Mouse (Mus musculus) retina, postnatal 7 days (tissue): ENCODE results near the gene Cnpy3.
A peak's percentile ranks its signal among the peaks of the same experiment; 100 is the strongest.

ENCODE experiments used
- DNase-seq: peaks from one replicate; pipeline ENCODE4 v3.0.0-alpha.2; 2012; ENCODE audit warnings: low read depth, low spot score

The Cnpy3 gene

GRCm38 (mm10) chr17:46714756-46715481 is 37.1 kb downstream of the Cnpy3 start:
- DNase-seq: no peak

- DNase-seq: no peak
Measured at GRCm38 (mm10) chr17:46713849-46714248, 38.2 kb downstream of the Cnpy3 start.

- no peak for DNase-seq
Measured at GRCm38 (mm10) chr17:46712442-46712841, 39.6 kb downstream of the Cnpy3 start.

GRCm38 (mm10) chr17:46711612-46712271 is 40.3 kb downstream of the Cnpy3 start:
- DNase-seq: no peak

- peak; percentile 91 for DNase-seq
Measured at GRCm38 (mm10) chr17:46710959-46711597, 40.9 kb downstream of the Cnpy3 start, which contains the start of gene Pex6. Gene Pex6, plus strand, starts transcription at chr17:46711463.

GRCm38 (mm10) chr17:46706375-46707089 is 45.5 kb downstream of the Cnpy3 start:
- DNase-seq: no peak

GRCm38 (mm10) chr17:46704887-46705835 is 46.9 kb downstream of the Cnpy3 start, which contains the start of gene Ppp2r5d:
Gene Ppp2r5d, minus strand, starts transcription at chr17:46705111.
- peak; percentile 96 for DNase-seq

- no peak for DNase-seq
Measured at GRCm38 (mm10) chr17:46703971-46704886, 47.8 kb downstream of the Cnpy3 start.

- no peak for DNase-seq
Measured at GRCm38 (mm10) chr17:46702506-46702905, 49.5 kb downstream of the Cnpy3 start.

GRCm38 (mm10) chr17:46702100-46702499 is 49.9 kb downstream of the Cnpy3 start:
- no peak for DNase-seq

- no peak for DNase-seq
Measured at GRCm38 (mm10) chr17:46701489-46701888, 50.5 kb downstream of the Cnpy3 start.

GRCm38 (mm10) chr17:46699912-46700311 is 52.1 kb downstream of the Cnpy3 start:
- DNase-seq: no peak

GRCm38 (mm10) chr17:46699245-46699644 is 52.8 kb downstream of the Cnpy3 start:
- no peak for DNase-seq

- DNase-seq: no peak
Measured at GRCm38 (mm10) chr17:46698515-46698914, 53.5 kb downstream of the Cnpy3 start.

GRCm38 (mm10) chr17:46694517-46695063 is 57.4 kb downstream of the Cnpy3 start:
- DNase-seq: no peak

- DNase-seq: no peak
Measured at GRCm38 (mm10) chr17:46691390-46691789, 60.6 kb downstream of the Cnpy3 start.

- DNase-seq: no peak
Measured at GRCm38 (mm10) chr17:46690665-46691064, 61.3 kb downstream of the Cnpy3 start.

GRCm38 (mm10) chr17:46685913-46686312 is 66.1 kb downstream of the Cnpy3 start:
- DNase-seq: no peak
